Mouse (Mus musculus) limb, embryonic 11.5 days (tissue): ENCODE measurements around the gene Ube2o. TPM values are rescaled to one million over a fixed set of nuclear protein-coding genes. Genes with fewer than 3 reads are reported as not detected.

Experiments
- ATAC-seq: fragments of 200-750 bp; cut with Nextera tagmentation; 2 replicates; pipeline ENCODE4 v1.8.0; 2017; ENCODE audit warnings: low read depth; ENCODE audit not compliant: insufficient number of reproducible peaks, low FRiP score, low TSS enrichment
- DNase-seq: peaks from one replicate; pipeline ENCODE4 v3.0.0-alpha.2; 2015; ENCODE audit warnings: low spot score
- H3K27ac ChIP-seq: fragments of 300-500 bp; sonication (generic); replicated peaks from 2 replicates; pipeline ENCODE4 v1.5.1; 2014; ENCODE audit warnings: low read depth, mild to moderate bottlenecking, low read length
- H3K27me3 ChIP-seq: fragments of 300-500 bp; sonication (generic); 2 replicates; pipeline ENCODE4 v1.6.1; 2014; ENCODE audit warnings: mild to moderate bottlenecking, low read length, mixed read lengths; ENCODE audit not compliant: control insufficient read depth, insufficient read depth
- H3K36me3 ChIP-seq: fragments of 300-500 bp; sonication (generic); 2 replicates; pipeline ENCODE4 v1.6.1; 2014; ENCODE audit warnings: mild to moderate bottlenecking, low read length, moderate library complexity, mixed read lengths; ENCODE audit not compliant: control insufficient read depth, insufficient read depth
- H3K4me1 ChIP-seq: fragments of 300-500 bp; sonication (generic); 2 replicates; pipeline ENCODE4 v1.6.1; 2014; ENCODE audit warnings: low read length, mixed read lengths; ENCODE audit not compliant: control insufficient read depth, insufficient read depth
- H3K4me2 ChIP-seq: fragments of 300-500 bp; sonication (generic); 2 replicates; pipeline ENCODE4 v1.6.1; 2014; ENCODE audit warnings: low read depth, mild to moderate bottlenecking, moderate library complexity; ENCODE audit not compliant: severe bottlenecking
- H3K4me3 ChIP-seq: fragments of 300-500 bp; sonication (generic); 2 replicates; pipeline ENCODE4 v1.5.1; 2014; ENCODE audit warnings: low read depth, low read length
- H3K9ac ChIP-seq: fragments of 300-500 bp; sonication (generic); 2 replicates; pipeline ENCODE4 v1.6.1; 2014; ENCODE audit warnings: mild to moderate bottlenecking, low read length
- H3K9me3 ChIP-seq: fragments of 300-500 bp; sonication (generic); 2 replicates; pipeline ENCODE4 v1.6.1; 2016; ENCODE audit warnings: low read length; ENCODE audit not compliant: control insufficient read depth
- WGBS: fragments of 180-500 bp; shearing (Covaris S2); extraction: QIAGEN DNeasy Blood & Tissue Kit; methylation state at CpG from one replicate; pipeline ENCODE4 v1.1.7; 2014; 5-methylcytosine and 5-hydroxymethylcytosine counted together
- polyA plus RNA-seq: library from polyadenylated mRNA; unstranded; fragments of >200 nt; fragmentation: Nextera tagmentation; extraction: Ambion mirVana; gene quantifications from 2 replicates; pipeline ENCODE4 v1.2.1, GENCODE M21; 2014

Gene Ube2o
- polyA plus RNA-seq, 1 experiment from 2014 or later: 19.4 TPM

DNA sequence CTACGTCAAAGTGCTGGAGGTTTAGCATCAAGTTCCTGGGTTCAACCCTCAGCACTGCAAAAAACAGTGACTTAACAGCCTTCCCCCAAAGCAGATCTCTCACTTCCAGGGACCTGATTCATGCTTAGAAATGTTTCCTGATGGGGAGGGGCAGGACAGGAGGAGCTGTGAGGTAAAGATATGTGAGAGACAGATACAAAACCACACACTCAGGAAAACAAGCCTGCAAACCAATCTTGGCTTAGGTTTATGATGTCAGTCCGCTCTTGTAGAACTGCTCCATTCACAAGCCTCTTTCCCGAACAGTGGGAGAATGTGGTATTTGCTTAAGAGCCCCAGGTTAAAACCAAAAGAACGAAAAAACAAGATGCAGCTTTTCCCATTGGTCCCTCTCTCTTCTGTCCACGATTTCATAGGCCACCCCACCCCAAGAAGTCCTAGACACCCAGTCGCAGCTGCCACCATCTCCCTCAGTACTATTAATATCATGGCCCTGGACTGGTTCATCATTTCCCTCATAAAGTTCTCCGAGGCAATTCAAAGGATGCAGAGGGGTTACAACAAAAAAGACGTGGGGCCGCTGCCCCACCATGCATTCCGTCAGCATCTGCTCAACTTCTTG, 1.1 kb downstream of the Ube2o start:
- Histone ChIP-seq H3K4me2 (peak overlapping the region; percentile 80), H3K9ac (peak overlapping the region; percentile 91), H3K27ac (no peak overlapping the region), H3K4me1 (peaks cover 8% of the 10 kb centered on the region; the same call in 1 of the 2 replicates), H3K36me3 (no peaks in the 10 kb centered on the region), H3K9me3 (no peaks in the 10 kb centered on the region), H3K27me3 (no peaks in the 10 kb centered on the region), H3K4me3 (peak overlapping the region; percentile 91)
- 25% methylated on average over 10 of the region's 10 CpGs for WGBS
- ATAC-seq: no peak
- DNase-seq: no peak

DNA sequence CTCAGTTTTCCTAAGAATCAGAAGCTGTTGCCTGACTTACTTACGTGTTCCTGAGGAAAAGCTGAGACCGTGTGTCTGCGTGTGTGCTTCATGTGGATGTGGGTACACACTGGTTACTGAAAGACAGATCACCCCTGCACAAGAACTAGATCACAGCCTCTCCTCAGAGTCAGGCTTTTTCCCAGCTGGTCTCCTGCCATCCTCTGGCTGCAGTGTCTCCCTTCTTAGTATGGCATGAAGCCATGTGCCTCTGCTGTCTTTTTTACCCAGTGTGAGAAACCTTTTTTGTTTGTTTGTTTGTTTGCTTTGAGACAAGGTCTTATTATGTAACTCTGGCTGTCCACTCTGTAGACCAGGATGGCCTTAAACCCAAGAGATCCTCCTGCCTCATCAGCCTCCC, 2.0 kb downstream of the Ube2o start:
- DNase-seq (no peak), ATAC-seq (no peak)
- H3K27ac ChIP-seq: no peak overlapping the region
- H3K4me3 ChIP-seq: no peak overlapping the region
- no peak overlapping the region for H3K9ac ChIP-seq
- no peaks in the 10 kb centered on the region for H3K9me3 ChIP-seq
- H3K4me1 ChIP-seq: peaks cover 8% of the 10 kb centered on the region; the same call in 1 of the 2 replicates
- H3K4me2 ChIP-seq: no peak overlapping the region
- H3K36me3 ChIP-seq: no peaks in the 10 kb centered on the region
- H3K27me3 ChIP-seq: no peaks in the 10 kb centered on the region
- WGBS: 94% methylated on average over 3 of the region's 3 CpGs

DNA sequence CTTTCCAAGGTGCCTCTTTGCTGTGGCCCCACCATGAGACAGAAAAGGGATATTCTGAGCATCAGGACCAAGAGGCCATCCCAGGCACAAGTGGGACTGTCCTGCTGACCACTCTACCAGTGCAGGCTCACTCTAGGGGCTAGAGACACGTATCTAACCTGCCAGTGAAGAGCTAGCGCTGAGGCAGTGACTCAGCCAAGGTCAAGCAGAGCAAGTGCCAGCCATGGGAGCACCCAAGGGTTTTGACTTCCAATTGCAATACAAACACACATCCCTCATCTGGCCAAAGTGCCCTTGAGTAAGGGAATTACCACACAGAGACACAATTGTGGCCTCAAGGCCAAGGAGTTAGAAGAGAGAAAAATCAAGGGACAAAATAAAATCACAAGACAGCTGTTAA, 5.9 kb downstream of the Ube2o start:
- ATAC-seq: no peak
- H3K9ac ChIP-seq: no peak overlapping the region
- H3K4me2 ChIP-seq: no peak overlapping the region
- no peaks in the 10 kb centered on the region for H3K27me3 ChIP-seq
- H3K4me3 ChIP-seq: no peak overlapping the region
- DNase-seq: no peak
- H3K4me1 ChIP-seq: peaks cover 18% of the 10 kb centered on the region
- no peaks in the 10 kb centered on the region for H3K9me3 ChIP-seq
- H3K27ac ChIP-seq: no peak overlapping the region
- 87% methylated on average over 2 of the region's 2 CpGs for WGBS
- no peaks in the 10 kb centered on the region for H3K36me3 ChIP-seq

DNA sequence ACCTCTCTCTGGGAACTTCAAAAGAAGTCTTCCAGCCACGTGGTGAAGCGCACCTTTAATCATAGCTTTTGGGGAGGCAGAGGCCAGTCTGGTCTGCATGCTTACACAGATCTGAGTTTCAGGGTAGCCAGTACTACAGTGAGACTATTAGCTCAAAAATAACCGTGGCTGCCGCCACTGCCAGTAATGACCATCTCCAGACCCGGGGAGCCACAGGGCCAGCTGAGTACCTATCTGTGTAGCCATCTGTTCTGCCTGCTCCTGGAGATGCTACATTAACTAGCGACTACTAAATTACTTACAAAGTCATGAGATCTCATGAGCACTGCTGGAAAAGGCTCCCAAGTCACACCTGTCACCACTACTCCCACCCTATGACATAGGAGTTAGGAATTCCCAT, 6.3 kb downstream of the Ube2o start:
- Histone ChIP-seq H3K4me2 (no peak overlapping the region), H3K27ac (no peak overlapping the region), H3K27me3 (no peaks in the 10 kb centered on the region), H3K36me3 (no peaks in the 10 kb centered on the region), H3K9me3 (no peaks in the 10 kb centered on the region), H3K4me3 (no peak overlapping the region), H3K9ac (no peak overlapping the region), H3K4me1 (peaks cover 14% of the 10 kb centered on the region)
- WGBS: 61% methylated on average over 6 of the region's 6 CpGs
- DNase-seq: no peak
- no peak for ATAC-seq

DNA sequence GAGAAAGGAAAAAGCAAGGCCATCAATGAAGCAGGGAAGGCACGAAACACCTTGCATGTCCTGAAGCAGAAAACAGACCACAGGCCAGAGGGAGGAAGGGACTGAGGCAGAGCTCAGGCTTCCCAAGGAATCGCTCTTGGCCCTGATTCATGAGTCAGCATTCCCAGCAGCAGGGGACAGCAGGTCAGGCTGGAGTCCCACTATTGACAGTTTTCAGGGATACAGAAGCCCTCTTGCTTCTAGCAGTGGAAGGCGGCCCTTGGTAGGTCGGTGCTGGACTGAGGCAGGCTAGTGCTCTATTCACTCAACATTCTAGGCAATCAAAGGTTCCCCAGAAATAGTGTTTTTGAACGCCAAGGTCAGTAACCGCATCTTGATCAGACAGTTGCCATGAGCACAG, 6.8 kb downstream of the Ube2o start:
- no peaks in the 10 kb centered on the region for H3K27me3 ChIP-seq
- H3K27ac ChIP-seq: no peak overlapping the region
- H3K9me3 ChIP-seq: no peaks in the 10 kb centered on the region
- no peak overlapping the region for H3K9ac ChIP-seq
- ATAC-seq: no peak
- H3K4me1 ChIP-seq: peaks cover 12% of the 10 kb centered on the region
- WGBS: 62% methylated on average over 6 of the region's 6 CpGs
- H3K4me2 ChIP-seq: no peak overlapping the region
- DNase-seq: no peak
- no peaks in the 10 kb centered on the region for H3K36me3 ChIP-seq
- H3K4me3 ChIP-seq: no peak overlapping the region

DNA sequence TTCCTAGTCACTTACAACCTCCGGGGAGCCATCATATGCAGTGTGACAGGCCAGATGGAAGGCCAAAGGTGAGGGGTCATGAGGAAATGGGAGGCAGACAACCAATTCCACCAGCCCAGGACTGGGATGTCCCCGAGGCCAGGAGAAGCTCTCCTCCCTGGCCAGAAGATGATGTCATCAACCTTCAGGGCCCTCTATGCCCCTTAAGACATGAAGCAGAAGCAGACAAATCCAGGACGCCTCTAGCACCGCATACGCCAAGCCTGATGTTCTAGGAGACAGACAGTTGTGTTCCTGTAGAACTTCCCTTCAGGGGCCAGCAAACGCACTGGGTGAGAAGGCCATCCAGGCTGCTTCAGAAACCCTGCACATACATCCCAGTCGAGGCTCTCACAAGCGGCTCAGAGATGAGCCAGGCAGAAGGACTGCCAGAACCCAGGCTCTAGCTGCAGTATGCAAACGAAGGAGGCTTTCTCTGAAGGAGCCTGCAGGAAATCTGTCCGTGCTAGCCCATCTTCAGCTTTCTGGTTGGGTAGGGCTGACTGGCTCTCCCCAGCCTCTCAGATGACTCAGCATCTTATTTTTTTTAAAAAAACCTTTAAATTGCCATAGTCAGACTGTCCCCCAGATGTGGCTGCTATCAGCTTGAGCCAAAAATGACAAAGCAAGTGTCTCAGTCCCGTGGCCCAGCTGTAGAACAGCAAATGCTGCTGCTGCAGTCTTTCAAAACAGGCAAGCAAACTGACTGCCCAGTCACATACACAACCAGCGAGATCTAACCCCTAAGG, 8.3 kb downstream of the Ube2o start:
- H3K9ac ChIP-seq: no peak overlapping the region
- H3K4me3 ChIP-seq: no peak overlapping the region
- H3K4me2 ChIP-seq: no peak overlapping the region
- H3K9me3 ChIP-seq: no peaks in the 10 kb centered on the region
- no peaks in the 10 kb centered on the region for H3K27me3 ChIP-seq
- H3K36me3 ChIP-seq: no peaks in the 10 kb centered on the region
- ATAC-seq: no peak
- DNase-seq: no peak
- 61% methylated on average over 12 of the region's 12 CpGs for WGBS
- H3K4me1 ChIP-seq: peaks cover 12% of the 10 kb centered on the region
- 0 out of 2 replicates have a peak overlapping the region, but pooled peaks have one; percentile 3 for H3K27ac ChIP-seq

DNA sequence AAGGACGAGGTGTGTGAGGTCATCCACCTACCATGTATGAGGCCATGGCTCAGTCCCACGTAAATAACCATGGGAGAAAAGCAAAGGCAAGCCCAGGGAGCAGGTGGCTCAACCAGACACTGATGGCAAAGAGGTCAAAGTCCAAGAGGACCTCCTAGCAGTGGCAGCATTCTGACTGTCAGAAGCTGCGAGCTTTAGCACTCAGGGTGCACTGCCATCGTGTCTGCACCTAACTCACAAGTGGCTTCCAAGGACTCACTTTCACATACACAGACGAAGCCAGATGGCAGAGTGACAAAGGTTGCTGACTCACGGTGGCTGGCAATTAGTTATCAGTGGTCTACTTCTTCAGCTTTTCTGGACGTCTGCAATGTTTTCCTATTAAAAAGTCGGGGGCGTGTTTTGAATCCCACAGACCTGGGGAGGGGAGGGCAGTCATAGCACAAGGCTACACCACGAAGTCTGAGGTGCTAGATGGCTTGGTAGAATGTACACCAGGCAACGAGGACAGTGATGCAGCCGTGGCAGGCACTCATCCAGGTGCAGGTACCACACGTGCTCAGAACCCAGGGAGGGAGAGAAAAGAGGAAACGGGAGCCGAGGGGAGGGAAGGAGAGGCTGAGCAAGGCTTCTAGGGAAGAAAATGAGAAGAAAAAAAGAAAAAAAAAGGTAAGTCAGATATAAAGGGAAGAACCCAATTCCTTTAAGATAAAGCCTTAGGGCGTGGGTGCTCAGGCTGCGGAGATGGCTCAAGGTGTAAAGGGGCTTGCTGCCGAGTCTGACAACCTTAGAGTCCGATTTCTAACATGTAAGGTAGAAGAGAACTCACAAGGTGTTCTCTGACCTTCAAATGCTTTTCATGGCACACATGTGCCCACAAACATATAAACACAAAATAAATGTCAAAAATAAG, 9.2 kb downstream of the Ube2o start:
- DNase-seq: no peak
- H3K27ac ChIP-seq: no peak overlapping the region
- no peaks in the 10 kb centered on the region for H3K9me3 ChIP-seq
- H3K4me3 ChIP-seq: no peak overlapping the region
- no peaks in the 10 kb centered on the region for H3K27me3 ChIP-seq
- H3K4me1 ChIP-seq: peaks cover 12% of the 10 kb centered on the region
- WGBS: 81% methylated on average over 19 of the region's 19 CpGs
- no peak overlapping the region for H3K4me2 ChIP-seq
- H3K9ac ChIP-seq: no peak overlapping the region
- H3K36me3 ChIP-seq: no peaks in the 10 kb centered on the region
- no peak for ATAC-seq

DNA sequence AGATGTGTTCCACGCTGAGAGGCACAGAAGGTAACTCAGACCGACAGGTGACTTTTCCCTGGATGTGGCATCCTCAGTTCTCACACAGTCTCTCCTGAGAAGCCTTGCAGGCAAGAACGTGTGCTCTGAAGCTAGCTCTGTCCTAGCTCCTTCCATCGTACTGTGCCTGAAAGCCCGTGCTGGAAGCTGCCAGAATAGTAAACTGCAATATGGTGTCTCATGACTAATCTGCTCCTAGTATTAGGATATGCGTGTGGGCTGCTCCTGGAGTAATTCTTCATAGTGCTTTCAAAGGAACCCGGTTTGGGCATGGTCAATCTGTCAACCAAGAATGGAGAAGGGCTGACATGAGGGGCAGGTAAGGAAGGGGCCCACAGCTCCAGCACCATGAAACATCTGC, 10.4 kb downstream of the Ube2o start:
- Histone ChIP-seq H3K9ac (no peak overlapping the region), H3K4me1 (peaks cover 10% of the 10 kb centered on the region), H3K4me3 (no peak overlapping the region), H3K36me3 (no peaks in the 10 kb centered on the region), H3K27me3 (no peaks in the 10 kb centered on the region), H3K9me3 (no peaks in the 10 kb centered on the region), H3K4me2 (no peak overlapping the region), H3K27ac (no peak overlapping the region)
- DNase-seq: no peak
- 85% methylated on average over 7 of the region's 7 CpGs for WGBS
- no peak for ATAC-seq
